Mouse (Mus musculus): ENCODE data around the gene L3mbtl2.
A peak's percentile ranks its signal among the peaks of the same experiment; 100 is the strongest.

- TF ChIP-seq CTCF (IDR thresholded peaks at IDR 0.05; ENCODE audit: low read depth) (peak; percentile 41), EP300 (optimal IDR thresholded peaks at IDR 0.05) (no peak)
These were observed 3.3 kb downstream of the L3mbtl2 start for GRCm38 (mm10) chr15:81666957-81667356.

Data from stomach, postnatal 0 days (tissue).